Mouse (Mus musculus) gastrocnemius, postnatal 4 days (tissue): ENCODE results near the gene Pdzd2. TPM values are rescaled to one million over a fixed set of nuclear protein-coding genes. Genes with fewer than 3 reads are reported as not detected.

ENCODE experiments used
- DNase-seq, 2 experiments: peaks; one replicate each; pipeline ENCODE4 v3.0.0; 2021 to 2022; ENCODE audit warnings: low spot score in 2 of 2, mixed read lengths in 2 of 2
- long read RNA-seq, 2 experiments: library from polyadenylated mRNA; stranded (forward); transcript quantifications; one replicate each; pipeline ENCODE4 v2.0.0; 2021
- total RNA-seq, 2 experiments: library from RNA; stranded (reverse); gene quantifications; 2 replicates each; pipeline ENCODE4 v1.2.3; 2021

The Pdzd2 gene
- 10 to 100 TPM; 50.8 to 58.0 TPM for total RNA-seq
- long read RNA-seq, experiment 1, partial matches to known transcripts: 8 of 12 reads
- long read RNA-seq, experiment 1, other reads (novel, unspliced or antisense): 2 of 12 reads
- long read RNA-seq, experiment 2, partial matches to known transcripts: 12 of 18 reads
- long read RNA-seq, experiment 2, other reads (novel, unspliced or antisense): 5 of 18 reads

DNA sequence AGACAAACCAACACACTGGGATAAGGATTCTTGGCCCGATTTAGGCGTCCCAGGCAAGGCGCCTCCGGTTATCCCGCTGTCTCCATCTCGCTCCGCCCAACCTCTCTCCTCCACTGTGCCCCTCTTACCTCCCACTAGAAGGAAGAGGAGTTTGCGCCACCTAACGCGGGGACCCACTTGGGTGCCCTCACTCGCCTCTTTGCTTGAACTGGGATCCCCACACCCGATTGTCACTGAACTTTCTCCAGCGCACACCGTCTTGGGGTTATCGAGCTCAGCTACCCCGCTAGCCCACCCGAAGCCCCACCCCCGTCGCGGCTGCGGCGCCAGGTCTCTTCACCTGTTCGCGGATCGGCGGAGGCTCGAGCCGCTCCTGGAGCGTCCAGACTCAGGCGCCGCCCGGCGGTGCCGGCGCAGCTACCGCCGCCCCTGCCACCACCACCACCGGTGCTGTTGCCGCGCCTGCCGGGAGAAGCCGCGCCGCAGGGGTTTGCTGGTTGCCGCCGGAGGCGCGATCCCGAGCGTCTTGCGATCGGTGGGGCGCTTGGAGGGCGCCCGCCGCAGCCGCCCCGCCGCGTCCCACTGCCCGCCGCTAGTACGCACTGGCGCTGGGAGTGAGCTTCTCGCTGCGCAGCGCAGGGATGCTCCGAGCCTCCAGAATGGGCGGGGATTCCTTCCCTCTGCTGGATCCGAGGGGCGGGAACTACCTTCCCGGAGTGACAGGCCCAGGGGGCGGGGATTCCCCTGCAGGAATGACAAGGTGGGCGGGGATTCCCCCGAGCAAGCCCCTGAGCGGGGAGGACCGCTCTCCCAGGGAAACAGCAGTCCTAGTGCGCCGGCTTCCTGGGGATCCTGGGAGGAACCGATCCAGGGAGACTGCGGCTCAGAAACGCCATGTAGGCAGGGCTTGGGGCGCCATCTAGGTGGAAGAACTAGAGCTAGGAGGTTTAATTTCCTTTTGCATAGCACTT lies at the start of gene Pdzd2:
Pdzd2 (minus strand) TSS at position 648 of the 971 bp plus-strand sequence.
- DNase-seq: peak; percentile 86 to 95

DNA sequence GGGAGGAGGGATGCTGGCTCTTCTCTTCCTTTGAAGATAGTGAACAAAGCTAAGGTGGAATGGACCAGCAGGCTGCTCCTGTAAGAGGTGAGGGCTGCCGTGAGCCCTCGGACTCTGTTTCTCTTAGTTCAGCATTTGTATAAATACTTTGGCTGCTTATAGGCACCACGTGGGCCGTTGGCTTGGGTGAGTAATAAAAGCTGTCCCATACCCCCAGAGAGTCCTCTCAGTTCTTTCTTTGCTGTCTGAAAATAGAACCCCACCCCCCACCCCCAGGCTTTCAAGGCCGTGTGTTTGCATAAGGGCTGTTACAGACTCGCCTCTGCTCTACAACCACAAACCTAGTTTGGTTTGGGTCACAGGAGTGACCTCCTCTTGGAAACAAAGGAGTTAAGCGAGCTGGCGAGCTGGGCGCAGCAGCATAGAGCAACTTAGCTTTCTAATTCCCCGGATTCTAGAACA lies 49.7 kb upstream of the Pdzd2 start:
- DNase-seq: no peak

- no peak for DNase-seq
Observed at GRCm38 (mm10) chr15:12788536-12788935, 48.8 kb upstream of the Pdzd2 start.

- DNase-seq: no peak
Observed at GRCm38 (mm10) chr15:12781729-12782326, 42.1 kb upstream of the Pdzd2 start.

DNA sequence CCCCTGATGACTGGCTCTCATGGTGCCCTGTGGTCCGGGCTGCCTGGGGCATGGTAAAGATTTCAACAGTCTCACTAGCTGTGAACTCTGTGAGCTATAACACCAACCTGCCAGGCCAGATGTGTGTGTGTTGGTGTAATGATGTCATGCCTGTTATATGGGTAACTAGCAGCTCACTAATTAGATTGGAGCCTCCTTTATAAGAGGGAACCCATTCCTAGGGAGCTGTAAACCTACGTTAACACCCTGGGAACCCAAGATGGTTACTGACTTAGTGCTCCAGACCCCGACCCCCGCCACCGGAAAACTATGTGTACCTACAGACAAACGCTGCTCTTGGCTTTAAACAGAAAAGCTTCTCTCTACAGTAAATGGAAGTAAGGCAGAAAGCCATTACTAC lies 41.6 kb upstream of the Pdzd2 start:
- no peak for DNase-seq

GRCm38 (mm10) chr15:12774149-12774753 lies 34.5 kb upstream of the Pdzd2 start:
- no peak for DNase-seq

GRCm38 (mm10) chr15:12770958-12771357 lies 31.2 kb upstream of the Pdzd2 start:
- DNase-seq: no peak

DNA sequence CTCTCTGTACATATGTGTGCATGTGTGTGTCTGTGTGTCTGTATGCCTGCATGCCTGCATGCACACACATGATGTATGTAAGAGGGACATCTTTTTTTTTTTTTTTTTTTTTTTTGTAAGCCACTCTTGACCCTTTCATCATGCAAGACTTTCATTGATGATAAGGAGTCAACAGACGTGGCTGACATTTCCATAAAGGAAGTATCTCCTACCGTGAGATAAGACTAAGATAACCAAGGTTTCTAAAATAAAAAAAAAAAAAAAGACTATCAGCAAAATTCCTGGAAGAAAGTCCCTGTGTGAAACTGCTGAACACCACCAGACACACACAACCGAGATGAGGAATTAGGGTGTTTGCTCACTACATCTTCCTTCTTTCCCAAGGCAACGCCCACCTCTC lies 27.1 kb upstream of the Pdzd2 start:
- DNase-seq: no peak

DNA sequence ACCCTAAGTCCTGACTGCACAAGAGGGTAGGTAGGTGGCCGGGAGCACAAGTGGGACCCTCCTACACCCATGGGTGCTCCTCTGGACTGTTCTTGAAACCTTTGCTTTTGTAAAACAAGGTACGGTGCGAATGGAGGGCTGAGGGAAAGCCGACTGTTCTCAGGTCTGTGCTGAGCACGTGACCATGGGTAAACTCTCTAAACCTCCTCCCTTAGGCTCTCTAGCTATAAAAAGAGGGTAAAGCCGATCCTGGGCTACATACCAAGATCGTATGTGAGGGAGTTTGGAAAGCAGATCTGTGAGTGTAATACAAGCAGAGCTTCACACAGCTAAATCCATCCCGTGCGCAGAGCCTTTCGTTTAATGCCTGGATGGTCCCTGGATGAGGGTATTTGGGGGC lies 23.4 kb upstream of the Pdzd2 start:
- no peak for DNase-seq

DNA sequence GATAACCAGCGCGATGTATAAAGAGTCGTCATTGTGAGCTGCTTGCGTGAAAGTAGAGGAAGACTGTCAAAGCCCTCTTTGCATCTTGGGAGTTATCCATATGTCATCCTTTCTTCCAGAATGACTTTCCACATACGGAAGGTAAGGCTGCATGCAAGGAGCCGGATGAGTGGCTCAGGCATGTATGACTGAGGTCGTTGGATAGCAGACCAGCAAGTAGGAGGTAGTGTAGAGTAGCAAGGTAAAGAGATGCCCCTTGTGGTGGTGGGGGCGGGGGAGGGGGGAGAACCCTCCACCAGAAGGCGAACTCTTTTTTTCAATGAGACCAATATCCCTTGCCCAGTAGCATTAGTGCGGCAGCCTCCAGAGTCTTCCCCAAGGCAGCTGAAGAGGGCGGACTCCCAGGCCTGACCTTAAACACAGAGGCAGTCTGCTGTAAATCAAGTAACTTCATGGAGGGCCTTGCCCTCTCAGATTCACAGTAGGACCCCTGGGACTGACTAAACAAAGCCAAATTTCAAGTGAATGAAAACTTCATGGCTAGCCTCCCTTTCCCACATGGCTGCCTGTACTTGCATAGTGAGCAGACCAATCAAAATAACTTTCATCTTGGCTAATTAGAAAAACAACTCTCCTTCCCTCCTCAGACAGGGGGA lies 22.7 kb upstream of the Pdzd2 start:
- DNase-seq: no peak

- no peak for DNase-seq
Observed at GRCm38 (mm10) chr15:12760747-12761146, 21.0 kb upstream of the Pdzd2 start.

DNA sequence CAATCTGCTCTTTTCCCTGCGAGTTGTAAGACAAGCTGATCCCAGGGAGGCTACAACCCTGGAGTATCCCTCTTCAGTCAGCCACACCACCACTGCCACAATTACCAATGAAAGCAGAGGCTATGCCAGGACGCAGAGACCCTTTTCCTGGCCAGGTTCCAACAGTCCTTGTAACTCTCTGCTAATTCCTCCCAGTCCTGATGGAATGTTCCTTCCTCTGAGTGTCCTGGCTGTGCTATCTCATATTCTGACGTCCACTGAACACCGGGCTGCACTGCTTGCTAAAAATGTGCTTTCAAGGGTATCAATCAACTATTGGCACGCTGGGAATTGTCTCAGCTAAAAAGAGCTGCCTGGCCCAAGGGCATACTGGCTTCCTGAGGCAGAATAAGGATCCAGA lies 18.7 kb upstream of the Pdzd2 start:
- DNase-seq: no peak

- DNase-seq: no peak
Observed at GRCm38 (mm10) chr15:12757757-12758156, 18.0 kb upstream of the Pdzd2 start.

DNA sequence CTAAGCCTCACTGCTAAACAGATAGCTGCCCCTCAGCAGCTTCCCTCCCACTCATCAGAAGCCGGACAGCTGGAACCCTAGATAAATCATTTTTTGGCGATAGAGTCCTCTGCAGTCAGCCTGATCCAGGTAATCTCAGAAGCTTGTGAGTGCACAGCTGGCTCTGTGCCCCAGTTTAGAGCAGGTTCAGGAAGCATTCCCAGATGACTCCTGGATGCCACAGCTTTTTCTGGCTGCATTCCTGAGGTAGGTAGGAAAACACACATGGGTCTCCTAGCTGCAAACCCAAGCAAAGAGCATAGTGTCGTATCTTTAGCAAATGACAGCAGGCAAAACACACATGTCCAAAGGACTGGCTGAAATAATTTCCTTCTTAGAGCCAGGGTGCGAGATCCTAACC lies 13.5 kb upstream of the Pdzd2 start:
- DNase-seq: no peak

- no peak for DNase-seq
Observed at GRCm38 (mm10) chr15:12750963-12751362, 11.2 kb upstream of the Pdzd2 start.

- DNase-seq: peak in 1 of 2 experiments; percentile 50
Observed at GRCm38 (mm10) chr15:12749549-12750301, 10.0 kb upstream of the Pdzd2 start.

- no peak for DNase-seq
Observed at GRCm38 (mm10) chr15:12742117-12742906, 2.6 kb upstream of the Pdzd2 start.

DNA sequence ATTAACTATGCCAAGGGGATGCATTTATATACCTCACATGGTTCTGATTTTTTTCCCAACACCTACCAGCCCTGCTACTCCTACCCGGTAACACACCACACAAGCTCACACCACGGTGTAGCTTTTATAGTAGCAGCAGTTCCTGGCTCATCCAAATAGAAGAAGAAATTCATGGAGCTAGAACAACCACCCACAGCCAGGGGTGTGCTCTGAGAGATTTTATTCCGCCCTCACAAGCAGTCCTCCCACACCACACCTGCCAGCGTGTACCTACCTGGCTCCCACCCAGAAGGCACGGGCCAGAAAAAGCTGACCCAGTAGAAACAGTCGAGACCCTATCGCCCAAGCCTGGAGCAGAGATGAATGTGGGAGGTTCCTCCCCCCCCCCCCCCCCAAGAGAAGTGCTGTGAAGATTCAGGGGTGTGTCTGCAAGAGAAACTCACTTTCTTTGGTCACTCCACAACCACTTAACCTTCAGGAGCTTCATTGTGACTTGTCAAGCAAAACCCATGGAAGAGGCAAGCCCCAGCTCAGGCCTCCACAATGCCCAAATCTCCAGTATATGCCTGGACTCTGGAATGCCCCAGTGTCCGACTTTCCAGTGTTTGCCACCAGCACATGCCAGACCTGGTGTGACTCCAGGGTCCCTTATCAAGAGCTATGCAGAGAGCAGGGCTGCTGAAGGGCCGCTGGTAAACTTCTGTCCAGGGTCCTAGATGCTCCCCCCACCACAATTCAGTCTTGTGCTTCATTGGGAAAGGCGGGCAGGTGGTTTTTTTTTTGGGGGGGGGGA lies 1.2 kb downstream of the Pdzd2 start:
- no peak for DNase-seq

- DNase-seq: no peak
Observed at GRCm38 (mm10) chr15:12735208-12735607, 4.5 kb downstream of the Pdzd2 start.
